17 mouse cellular contexts compared by ENCODE assay signal in the genomic region with DNA sequence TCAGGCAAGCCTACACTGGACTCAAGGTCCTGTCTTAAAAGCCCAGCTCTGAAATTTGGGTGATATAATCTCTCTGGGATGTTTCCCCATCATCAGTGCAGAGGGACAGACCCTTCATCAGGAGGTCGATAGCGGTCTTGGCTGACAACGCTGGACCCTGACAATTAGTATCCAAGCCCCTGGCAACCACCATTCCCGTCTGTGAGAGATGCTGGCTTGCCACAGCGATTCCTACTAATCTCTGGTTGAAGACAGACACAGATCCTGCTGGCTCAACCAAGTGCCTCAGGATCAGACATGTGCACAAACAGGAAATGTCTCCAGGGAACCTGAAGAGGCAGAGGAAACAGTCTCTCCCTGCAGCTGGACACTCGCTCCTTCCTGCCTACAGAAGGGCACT.
DNase-seq lines count a peak whose midpoint lies in the region; ATAC-seq lines count a peak whose summit lies in the region.
"Had no signal": no experiment of that assay in that cellular context is flagged by ENCODE, and none has a peak within 500 bp of the region (broad histone marks: within the 10 kb centered on the region; RNA-seq: fewer than 3 reads in every experiment).

No protein-coding gene starts in this region.

- H3K36me3 ChIP-seq in heart, embryonic 15.5 days, result no peaks in the 10 kb centered on the region
- no peaks in the 10 kb centered on the region for H3K36me3 ChIP-seq in embryonic facial prominence, embryonic 10.5 days (replicated peaks)
- H3K36me3 ChIP-seq in hindbrain, embryonic 13.5 days, result no peaks in the 10 kb centered on the region
- no peaks in the 10 kb centered on the region for H3K36me3 ChIP-seq in midbrain, embryonic 13.5 days

- H3K4me2 ChIP-seq in heart, embryonic 15.5 days, result no peak overlapping the region
- H3K4me2 ChIP-seq in hindbrain, embryonic 13.5 days, result no peak overlapping the region
- no peak overlapping the region for H3K4me2 ChIP-seq in midbrain, embryonic 13.5 days (replicated peaks)

- H3K27me3 ChIP-seq in heart, embryonic 15.5 days, result no peaks in the 10 kb centered on the region
- H3K27me3 ChIP-seq in embryonic facial prominence, embryonic 10.5 days (replicated peaks; ENCODE audit: low read depth, poor library complexity, severe bottlenecking), result no peaks in the 10 kb centered on the region
- H3K27me3 ChIP-seq in hindbrain, embryonic 13.5 days, result 0 out of 2 replicates have a peak, but pooled peaks cover 2% of the 10 kb centered on the region
- H3K27me3 ChIP-seq in midbrain, embryonic 13.5 days, result no peaks in the 10 kb centered on the region

- no peak overlapping the region for H3K9ac ChIP-seq in heart, embryonic 15.5 days
- H3K9ac ChIP-seq in hindbrain, embryonic 13.5 days, result 0 out of 2 replicates have a peak overlapping the region, but pooled peaks have one; percentile 24
- H3K9ac ChIP-seq in midbrain, embryonic 13.5 days (replicated peaks), result no peak overlapping the region

- intact Hi-C loops in heart, postnatal 10 days (cut with DNase I), result loop anchor here (5.0 kb wide), 1 partner anchor 198 kb away; no protein-coding TSS in a partner anchor

- peak; percentile 20; the same call in 1 of the 2 replicates for ATAC-seq in heart, embryonic 15.5 days (replicated peaks; ENCODE audit: insufficient number of reproducible peaks, insufficient read depth, low FRiP score, low read depth)
- ATAC-seq in hindbrain, embryonic 13.5 days (ENCODE audit: low FRiP score), result no peak
- ATAC-seq in midbrain, embryonic 13.5 days, result 0 out of 2 replicates have a peak, but pooled peaks have one; percentile 5
- no peak for ATAC-seq in activated CD4-positive, CD25-positive, alpha-beta regulatory T cell, adult 4 months
- ATAC-seq: forebrain, embryonic 16.5 days had no signal

- no peak for DNase-seq in heart, postnatal 10 days
- DNase-seq in embryonic facial prominence, embryonic 10.5 days (ENCODE audit: low spot score), result no peak
- DNase-seq in kidney, postnatal 25 days, result no peak
- DNase-seq in thymus, postnatal 14 days, result no peak
- DNase-seq: adrenal gland, adult 2 months; cerebellum, adult 18-20 months; gastrocnemius, adult 2 months; heart, postnatal 4 days; kidney, adult 2 months; liver; lung, adult 18-20 months had no signal

- H3K4me1 ChIP-seq in heart, embryonic 15.5 days (replicated peaks), result peaks cover 12% of the 10 kb centered on the region
- peaks cover 25% of the 10 kb centered on the region for H3K4me1 ChIP-seq in embryonic facial prominence, embryonic 10.5 days
- peaks cover 21% of the 10 kb centered on the region for H3K4me1 ChIP-seq in hindbrain, embryonic 13.5 days (replicated peaks)
- peaks cover 19% of the 10 kb centered on the region for H3K4me1 ChIP-seq in midbrain, embryonic 13.5 days (replicated peaks)

- no peaks in the 10 kb centered on the region for H3K9me3 ChIP-seq in heart, embryonic 15.5 days (replicated peaks)
- H3K9me3 ChIP-seq in embryonic facial prominence, embryonic 10.5 days, result no peaks in the 10 kb centered on the region
- H3K9me3 ChIP-seq in hindbrain, embryonic 13.5 days, result no peaks in the 10 kb centered on the region
- H3K9me3 ChIP-seq in midbrain, embryonic 13.5 days, result no peaks in the 10 kb centered on the region

- no peak overlapping the region for H3K27ac ChIP-seq in heart, embryonic 15.5 days
- peak overlapping the region; percentile 66 for H3K27ac ChIP-seq in embryonic facial prominence, embryonic 10.5 days (replicated peaks)
- H3K27ac ChIP-seq in hindbrain, embryonic 13.5 days, result peak overlapping the region; percentile 44; the same call in 1 of the 2 replicates
- H3K27ac ChIP-seq in midbrain, embryonic 13.5 days, result peak overlapping the region; percentile 75
- H3K27ac ChIP-seq: gastrocnemius, adult 2 months had no signal

- 55% methylated on average over 6 of the region's 6 CpGs for WGBS in heart, embryonic 15.5 days
- 64% methylated on average over 6 of the region's 6 CpGs for WGBS in embryonic facial prominence, embryonic 10.5 days
- 54% methylated on average over 6 of the region's 6 CpGs for WGBS in hindbrain, embryonic 13.5 days
- 53% methylated on average over 6 of the region's 6 CpGs for WGBS in midbrain, embryonic 13.5 days

- H3K4me3 ChIP-seq in heart, embryonic 15.5 days, result no peak overlapping the region
- H3K4me3 ChIP-seq in embryonic facial prominence, embryonic 10.5 days, result no peak overlapping the region
- H3K4me3 ChIP-seq in hindbrain, embryonic 13.5 days, result no peak overlapping the region
- H3K4me3 ChIP-seq in midbrain, embryonic 13.5 days (replicated peaks), result no peak overlapping the region
- H3K4me3 ChIP-seq: gastrocnemius, adult 2 months; myocyte had no signal

Comparison
In these comparisons a context has a peak if more than half of its experiments do, and no peak if none do; other contexts are left out.
1. ATAC-seq: peak in heart, embryonic 15.5 days (single experiment) and midbrain, embryonic 13.5 days (single experiment); none in hindbrain, embryonic 13.5 days (single experiment) and activated CD4-positive, CD25-positive, alpha-beta regulatory T cell, adult 4 months (single experiment).